Mouse (Mus musculus) 3134 (cell line): Measurements from ENCODE around the gene Pdzd8.
A peak's percentile ranks its signal among the peaks of the same experiment; 100 is the strongest.

Experiments used
- DNase-seq: peaks from one replicate; pipeline ENCODE4 v3.0.0-alpha.2; 2011; ENCODE audit warnings: low spot score; ENCODE audit not compliant: insufficient read length; ENCODE audit errors: extremely low read depth

Pdzd8 gene

DNA sequence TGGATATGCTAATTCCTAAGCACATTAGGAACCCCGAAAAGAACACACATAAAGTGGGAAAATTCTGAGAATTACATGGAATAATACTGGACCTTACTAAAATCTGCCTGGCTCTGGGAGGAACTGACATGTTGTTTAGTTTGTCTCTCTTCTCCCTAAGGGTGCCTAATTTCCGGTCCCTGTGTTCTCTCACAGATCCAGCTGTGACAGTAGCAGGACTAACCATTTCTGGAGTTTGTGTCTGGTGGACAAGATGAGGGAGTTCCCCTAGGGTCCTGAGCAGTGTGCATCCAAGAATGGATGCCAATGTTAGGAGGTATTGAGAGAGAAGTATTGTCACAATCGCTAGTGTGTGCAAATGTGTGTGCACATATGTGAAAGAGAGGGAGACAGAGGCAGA, 10.8 kb upstream of the Pdzd8 start:
- DNase-seq, result no peak

DNA sequence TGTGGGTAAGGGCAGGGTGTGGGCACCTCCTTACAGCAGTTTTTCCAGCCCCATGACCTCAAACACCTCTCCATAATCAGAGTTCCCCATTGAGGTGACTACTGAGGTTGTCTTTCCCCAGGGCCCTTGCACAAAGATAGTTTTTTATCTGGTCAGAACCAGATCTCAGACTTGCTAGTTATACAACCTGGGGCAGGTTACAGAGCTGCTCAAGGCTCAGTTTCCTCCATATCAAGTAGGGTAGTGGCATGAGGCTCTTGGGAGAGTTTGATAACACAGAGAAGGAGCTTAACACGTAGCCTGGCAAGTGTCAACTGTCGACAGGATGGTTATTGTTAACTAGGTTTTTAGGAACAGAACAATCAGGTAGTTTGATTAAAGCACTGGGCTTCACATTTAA, 9.3 kb upstream of the Pdzd8 start:
- DNase-seq, result no peak

DNA sequence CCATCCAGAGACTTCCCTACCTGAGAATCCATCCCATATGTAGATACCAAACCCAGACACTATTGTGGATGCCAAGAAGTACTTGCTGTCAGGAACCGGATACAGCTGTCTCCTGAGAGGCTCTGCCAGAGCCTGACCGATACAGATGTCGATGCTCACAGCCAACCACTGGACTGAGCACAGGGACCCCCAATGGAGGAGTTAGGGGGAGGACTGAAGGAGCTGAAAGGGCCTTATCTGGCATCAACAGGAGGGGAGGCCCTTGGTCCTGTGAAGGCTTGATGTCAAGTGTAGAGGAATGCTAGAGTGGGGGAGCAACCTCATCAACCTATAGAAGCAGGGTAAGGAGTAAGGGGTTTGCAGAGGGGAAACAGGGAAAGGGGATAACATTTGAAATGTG, 7.2 kb upstream of the Pdzd8 start:
- no peak for DNase-seq

DNA sequence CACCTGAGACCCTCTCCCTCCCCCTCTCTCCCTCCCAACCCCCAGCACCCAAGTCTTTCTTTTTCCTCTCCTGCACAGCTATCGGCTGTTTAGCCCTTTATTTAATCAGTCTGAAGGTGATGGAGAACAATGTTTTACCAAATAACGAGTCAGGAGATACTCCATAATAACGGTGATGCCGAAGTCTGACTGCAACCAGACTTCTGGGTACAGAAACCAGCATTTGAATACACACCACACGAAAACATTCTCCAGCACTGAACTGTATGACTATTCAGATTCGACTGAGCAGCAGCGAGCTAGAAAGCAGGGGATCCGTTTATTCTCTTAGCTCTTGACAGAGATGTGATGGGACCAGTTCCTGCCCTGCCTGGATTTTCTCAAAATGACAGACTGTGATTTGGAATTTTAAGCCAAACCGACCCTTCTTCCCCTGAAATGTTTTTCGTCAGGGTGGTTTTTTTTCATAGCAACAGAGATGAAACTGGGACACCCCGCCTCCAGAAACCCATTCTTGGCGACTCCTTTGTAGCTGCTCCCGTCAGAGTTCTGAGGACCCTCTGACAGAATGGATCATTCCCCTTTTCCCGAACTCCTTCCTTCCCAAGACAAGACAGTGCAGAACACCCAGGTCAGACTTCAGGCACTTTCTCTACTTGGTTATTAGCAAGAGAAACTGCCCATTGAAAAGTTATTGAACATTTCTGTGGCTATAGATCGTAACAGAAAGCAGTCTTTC, 5.7 kb upstream of the Pdzd8 start:
- no peak for DNase-seq

DNA sequence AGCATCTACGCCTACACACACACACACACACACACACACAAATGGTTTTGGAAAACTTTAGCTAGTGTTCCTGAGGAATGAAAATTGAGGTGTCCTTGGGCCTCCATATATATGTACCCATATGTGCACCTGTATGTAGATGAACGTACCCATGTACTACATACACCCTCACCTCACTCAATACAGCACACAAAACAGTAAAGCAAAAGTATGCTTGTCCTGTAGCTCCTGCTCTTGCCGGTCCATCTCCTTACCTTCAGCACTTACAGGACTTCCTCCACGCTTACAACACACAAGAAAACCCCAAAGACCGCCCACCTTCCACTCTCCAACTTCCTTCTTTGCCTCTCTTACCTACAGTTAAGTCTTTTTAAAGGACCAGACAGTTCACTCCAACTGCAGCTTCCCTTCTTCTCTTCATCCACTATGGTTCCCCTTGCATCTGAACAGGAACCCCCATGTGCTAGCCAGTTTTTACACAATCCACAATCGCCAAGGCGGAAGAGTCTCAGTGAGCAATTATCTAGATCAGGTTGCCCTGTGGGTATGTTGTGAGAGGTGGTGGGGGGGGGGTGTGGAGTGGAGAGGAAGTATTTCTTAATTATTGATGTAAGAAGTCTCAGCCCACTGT, 4.8 kb upstream of the Pdzd8 start:
- no peak for DNase-seq

DNA sequence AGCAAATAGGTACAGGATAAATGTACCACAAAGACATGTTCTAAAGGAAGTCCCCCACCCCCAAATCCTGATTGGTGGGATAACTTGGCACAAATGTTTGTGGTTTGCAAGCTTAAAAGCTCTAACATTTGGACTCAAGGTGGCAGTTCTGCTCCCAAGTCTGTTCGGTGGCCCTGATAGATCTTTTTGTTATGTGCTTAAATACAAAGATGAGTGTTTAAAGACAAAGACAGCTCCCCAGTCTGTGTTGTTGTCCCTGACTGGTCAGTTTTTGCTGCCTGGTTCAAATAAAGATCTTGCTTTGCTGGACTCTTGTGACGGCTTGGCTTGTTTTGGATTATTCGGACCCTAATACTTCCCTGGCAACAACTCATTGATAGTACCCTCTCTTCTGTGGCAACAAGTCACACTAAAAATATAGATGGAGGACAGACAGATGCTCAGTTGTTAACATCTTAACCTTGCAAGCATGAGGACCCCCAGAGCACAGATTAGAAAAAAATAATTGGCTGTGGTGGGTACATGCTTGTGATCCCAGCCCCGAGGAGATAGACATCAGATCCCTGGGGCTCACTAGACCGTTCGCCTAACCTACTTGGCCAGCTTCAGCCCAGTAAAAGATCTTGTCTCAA, 3.9 kb upstream of the Pdzd8 start:
- no peak for DNase-seq

DNA sequence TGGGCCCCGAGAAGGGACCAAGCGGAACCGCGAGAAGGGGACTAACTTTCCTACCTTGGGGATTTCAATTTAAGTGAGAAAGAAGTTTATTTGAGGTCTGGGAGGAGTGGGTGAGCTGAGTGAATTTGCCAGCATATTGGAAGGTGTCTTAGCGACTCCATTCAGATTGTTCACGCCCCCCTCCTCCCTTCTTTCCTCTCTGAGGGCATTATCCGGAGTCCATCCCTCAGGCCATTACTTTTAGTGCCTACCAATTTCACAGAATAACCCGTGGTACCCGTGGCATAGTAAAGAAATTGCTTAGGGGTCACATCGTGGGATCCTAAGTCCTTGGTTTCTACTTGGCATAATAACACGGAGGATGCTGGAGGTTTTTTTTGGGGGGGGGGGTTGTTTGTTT, 745 bp upstream of the Pdzd8 start:
- DNase-seq, result no peak

DNA sequence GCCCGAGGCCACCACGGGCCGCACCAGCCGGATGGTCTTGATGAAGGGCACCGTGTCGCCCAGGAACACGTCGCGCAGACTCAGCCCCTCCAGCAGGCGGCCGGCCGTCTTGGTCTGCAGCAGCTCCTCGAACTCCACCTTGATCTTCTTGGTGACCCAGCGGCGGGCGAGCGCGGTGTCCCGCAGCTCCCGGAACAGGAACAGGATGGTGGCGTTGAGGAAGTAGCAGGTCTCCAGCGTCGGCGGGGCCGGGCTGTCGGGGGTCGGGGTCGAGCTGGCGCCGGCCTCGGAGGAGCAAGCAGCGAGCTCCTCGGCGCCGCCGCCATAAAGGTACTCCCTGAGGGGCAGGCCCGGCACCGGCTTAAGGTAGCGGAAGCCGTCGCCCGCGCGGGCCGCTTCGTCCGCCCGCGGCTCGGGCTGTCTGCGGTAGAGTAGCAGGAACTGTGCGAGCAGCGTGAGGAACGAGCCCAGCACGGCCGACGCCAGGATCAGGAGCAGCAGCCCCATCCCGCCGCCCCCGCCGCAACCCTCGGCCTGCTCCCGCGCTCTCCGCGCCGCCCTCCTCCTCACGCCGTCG, 411 bp downstream of the Pdzd8 start:
- DNase-seq, result peak; percentile 79

DNA sequence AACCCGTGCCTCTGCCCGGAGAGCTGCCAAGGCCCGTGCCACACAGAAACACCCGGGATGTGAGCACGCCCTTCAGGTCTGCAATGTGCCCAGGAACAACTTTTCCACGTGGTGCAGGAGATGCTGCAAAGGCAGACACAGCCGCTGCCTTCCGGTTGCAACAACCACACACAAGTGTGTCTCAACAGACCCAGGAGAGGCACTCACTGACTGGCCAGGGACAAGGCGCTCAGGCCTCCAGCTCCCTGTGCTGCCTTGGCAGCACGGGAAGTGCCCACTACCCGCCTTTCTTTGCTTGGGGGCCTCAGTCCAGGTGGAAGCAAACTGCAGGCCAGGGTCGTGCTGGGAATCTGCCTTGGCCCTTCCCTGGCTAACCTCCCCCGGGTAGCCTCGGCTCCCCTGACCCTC, 1.3 kb downstream of the Pdzd8 start:
- peak; percentile 66 for DNase-seq

DNA sequence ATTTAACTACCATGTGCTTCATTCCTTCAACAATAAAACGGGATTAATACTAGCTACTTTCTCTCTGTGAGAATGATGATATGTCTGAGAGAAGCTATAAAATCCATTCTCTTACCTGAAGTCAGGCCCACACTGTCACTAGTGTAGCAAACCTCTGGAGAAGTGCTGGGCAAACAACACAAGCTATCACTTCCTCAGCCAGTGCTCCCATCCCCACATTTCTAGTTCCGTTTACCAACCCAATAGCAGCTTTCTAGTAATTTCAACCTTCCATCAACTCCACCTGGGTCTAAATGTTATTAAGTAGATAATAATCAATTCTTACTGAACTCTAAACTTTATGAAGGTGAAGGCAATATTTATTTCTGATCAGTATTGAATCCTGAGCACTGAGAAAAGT, 2.6 kb downstream of the Pdzd8 start:
- no peak for DNase-seq

DNA sequence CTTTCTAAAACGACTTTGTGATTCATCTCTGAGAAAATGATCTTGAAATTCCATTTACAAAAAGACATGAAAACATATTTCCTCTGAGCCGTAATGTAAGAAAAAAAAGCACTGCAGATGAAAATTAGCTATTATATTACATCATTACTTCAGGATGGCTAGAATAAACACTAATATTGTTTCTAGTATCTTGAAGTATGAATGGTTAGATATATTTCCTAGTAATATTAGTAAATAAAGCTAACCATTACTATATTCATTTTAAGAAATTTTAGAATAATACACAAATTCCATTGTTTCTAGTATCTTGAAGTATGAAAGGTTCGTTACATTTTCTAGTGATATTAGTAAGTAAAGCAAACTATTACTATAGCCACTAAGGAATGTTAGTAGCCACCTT, 5.7 kb downstream of the Pdzd8 start:
- DNase-seq, result no peak

DNA sequence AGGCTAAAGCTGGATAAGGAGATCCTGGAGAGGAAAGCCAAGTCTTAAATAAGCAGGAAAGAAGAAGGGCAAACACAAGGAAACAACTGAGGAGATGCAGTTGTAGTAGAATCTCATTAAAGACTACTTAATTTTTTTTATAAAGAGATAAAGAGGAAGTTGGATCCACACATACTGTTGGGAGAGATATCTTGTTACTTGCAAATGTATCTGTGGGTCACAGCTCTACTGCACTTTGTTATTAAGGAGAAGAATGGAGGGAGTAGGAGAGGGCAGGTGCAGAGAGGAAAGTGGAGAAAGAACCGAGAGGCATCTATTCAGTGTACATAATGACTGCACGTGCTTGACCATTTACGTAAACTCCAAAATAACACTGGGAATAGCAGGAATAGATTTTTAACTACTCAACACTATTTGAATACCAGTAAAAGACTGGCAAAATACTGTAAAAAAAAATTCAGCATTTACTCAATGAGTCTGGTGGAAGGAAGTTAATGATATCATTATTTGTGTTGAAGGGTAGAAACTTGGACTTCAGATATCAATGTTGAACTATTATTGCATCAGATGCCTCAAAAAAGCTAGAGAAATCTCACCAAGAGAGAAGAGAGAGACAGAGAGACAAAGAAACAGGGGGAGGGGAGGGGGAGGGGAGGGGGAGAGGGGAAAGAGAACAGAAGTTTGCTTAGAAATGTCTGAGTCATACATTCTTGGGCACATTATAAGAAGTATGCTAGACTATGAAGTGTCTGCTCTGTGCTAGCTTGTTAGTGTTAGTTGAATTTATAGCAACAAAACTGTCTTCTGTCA, 7.5 kb downstream of the Pdzd8 start:
- peak; percentile 12 for DNase-seq

DNA sequence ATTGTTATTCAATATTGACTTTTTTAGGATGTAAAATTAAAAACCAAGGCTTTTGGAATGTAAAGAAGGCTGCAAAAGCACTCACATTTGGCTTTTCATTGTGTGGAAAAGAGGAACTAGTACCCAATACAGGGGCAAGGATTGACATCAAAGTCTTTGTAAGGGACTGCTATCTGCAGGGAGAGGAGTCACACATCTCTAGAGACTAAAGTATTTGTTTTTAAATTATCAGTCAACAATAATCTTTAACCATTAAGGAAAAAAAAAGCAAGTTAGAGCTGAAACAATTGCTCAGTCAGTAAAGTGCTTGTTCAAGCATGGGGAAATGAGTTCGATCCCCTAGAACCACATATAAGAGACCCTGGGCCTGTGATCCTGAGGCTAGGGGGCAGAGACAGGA, 8.9 kb downstream of the Pdzd8 start:
- DNase-seq, result no peak

DNA sequence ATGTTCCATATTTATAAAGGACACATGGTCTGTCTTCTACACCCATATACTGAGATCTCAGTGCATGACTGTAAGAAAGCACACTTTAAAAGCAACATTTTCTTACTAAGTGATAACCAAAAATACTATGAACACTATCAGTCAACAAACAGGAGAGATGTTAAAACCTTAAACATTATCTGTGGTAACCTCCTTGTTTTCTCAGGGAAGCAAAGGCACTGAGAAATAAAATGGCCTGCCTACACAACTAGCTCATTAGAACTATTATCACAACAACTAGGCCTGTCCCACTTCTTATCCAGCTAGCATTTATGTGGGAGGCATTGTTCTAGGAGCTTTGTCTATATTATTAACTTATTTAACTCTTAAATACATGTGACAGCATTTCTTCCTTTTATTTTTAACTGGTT, 14.8 kb downstream of the Pdzd8 start:
- DNase-seq, result no peak

DNA sequence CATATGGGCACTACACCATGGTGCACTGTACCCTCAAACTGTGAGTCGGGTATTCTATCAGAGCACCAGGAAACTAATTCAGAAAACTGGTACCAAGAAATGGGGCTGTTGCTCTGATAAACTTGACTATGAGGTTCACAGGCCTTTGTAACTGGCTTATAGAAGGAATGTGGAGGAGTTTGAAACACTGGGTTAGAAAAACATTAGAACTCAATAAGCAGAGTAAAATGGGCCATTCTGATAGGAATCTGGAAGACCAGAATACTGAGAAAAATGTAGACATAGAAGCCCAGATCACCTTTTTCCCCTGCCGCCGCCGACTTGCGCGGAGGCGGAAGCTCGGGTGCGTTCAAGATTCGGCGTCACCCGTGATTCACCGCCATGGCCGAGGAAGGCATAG, 23.6 kb downstream of the Pdzd8 start, which contains the start of gene Rps12-ps3:
Rps12-ps3 (plus strand) TSS at position 301 of the 400 bp plus-strand sequence.
- no peak for DNase-seq

DNA sequence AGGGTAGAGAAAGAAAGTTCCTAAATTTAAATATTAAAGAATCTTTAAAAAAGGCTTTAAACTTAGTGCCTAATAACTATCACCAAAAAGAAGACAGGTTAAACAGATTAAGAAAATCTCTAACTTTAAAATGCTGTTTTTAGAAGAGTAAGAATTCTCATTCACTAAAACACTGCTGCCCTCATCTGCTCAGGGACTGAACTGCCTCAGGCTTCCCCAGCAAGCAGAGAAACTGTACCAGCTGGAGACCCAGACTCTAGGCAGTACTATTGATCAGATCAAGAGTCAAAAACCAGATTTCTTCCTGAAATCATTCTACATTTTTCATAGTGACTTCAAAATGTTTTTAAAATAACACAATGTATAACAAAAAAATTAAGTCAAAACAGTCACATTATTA, 29.0 kb downstream of the Pdzd8 start:
- DNase-seq, result no peak

DNA sequence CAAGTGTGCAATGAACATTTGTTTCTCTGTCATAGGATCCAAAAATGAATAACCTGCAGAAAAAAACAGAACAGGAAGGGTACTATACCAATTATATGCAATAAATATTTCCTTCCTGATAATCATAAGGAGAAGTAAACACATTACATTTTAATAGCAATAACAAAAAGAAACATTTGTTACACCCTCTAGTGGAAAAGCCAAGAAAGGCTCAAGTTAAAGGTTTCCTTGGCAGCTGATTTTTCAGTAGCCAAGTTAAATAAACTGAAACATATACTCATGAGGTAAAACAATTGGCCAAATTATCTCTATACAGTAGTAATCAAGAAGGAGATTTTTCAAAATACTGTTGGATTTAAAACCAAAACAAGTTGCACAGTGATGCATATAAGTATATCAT, 30.3 kb downstream of the Pdzd8 start:
- no peak for DNase-seq

DNA sequence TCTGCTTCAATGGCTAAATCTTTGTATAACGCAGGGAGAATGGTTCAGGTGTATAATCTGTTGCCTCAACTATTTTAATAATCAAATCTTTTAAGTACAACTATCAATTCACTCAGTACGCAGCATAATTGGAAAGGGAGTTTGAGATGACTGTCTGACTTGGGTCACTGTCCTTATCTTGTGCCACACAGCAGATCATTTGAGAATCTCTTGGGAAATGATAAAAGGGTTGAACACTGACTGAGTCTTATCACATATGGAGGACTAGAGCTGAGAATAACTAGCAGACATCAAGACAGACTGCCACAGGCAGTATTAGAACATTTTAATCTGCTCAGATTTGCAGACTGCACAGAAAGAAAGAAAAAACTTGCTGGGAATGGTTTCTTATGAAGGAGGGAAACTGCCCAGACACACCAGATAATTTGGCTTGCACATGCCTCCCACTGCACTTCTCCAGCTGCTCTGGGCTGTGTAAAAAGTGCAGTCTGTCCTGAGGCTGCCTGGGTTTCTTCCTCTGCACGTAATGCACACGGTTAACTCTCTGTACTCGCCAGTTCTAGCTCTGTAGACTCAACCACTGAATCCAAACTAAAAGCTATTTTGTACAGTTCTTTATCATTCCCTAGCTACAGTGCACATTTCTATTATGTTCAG, 53.3 kb downstream of the Pdzd8 start:
- DNase-seq, result no peak

DNA sequence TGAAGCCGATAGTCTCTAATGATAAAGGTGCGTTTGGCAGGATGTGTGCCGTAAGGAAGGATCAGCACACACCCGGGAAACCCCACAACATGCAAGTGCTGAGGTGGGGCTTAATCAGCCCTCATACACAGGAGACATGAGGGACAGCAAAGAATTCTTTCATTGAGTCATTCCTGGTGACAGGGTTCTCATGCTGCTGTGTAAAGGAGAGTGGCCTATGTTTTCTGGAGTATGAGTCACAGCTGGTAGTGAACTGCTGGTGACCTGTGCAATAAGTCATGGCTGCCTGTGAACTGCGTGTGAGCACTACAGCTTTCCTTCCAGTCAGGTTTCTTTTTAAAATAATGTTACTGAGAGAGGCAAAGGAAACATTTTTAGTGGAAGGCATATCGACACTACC, 55.8 kb downstream of the Pdzd8 start:
- peak; percentile 24 for DNase-seq

DNA sequence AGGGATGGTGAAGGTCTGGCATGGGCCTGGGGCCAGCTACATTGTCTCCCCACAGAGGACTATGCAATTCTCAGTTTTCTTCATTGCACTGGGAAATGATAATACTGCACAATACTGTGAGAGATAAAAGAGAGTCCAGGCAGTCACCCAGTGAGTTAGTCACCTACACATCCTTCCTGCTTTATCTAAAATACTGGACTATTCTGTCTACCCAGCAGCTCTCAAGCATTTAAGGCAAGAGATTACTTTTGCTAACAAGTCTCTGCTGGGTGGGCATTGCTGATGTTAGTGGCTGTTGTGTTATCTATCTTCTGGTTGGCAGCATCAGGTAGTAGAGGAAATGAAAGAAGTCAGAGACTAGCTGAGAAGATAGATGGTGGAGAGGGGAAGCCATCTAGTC, 56.5 kb downstream of the Pdzd8 start:
- no peak for DNase-seq
